Mouse (Mus musculus) CH12.LX (cell line): ENCODE data around the gene Armc5. TPM values are rescaled to one million over a fixed set of nuclear protein-coding genes. Genes with fewer than 3 reads are reported as not detected.
A peak's percentile ranks its signal among the peaks of the same experiment; 100 is the strongest.

Experiments
- DNase-seq: peaks from one replicate; pipeline ENCODE4 v3.0.0-alpha.2; 2013; ENCODE audit errors: extremely low read depth
- H3K27ac ChIP-seq: 2 replicates; pipeline ENCODE4 v1.5.1; 2012; ENCODE audit warnings: low read depth, mild to moderate bottlenecking, control low read depth, moderate library complexity; ENCODE audit not compliant: insufficient read depth
- H3K27me3 ChIP-seq: replicated peaks from 2 replicates; pipeline ENCODE3; 2012; ENCODE audit warnings: inconsistent platforms
- H3K36me3 ChIP-seq, 2 experiments: replicated peaks in 1 of 2; 2 replicates each; pipeline versions ENCODE3 to v1.6.1; 2012; ENCODE audit warnings: inconsistent platforms in 1 of 2, low read length in 1 of 2, mild to moderate bottlenecking in 1 of 2, mixed read lengths in 1 of 2, moderate library complexity in 1 of 2; ENCODE audit not compliant: control insufficient read depth in 1 of 2, insufficient read depth in 1 of 2
- H3K4me1 ChIP-seq, 2 experiments: 2 replicates each; pipeline ENCODE4 v1.6.1; 2012; ENCODE audit warnings: inconsistent platforms in 1 of 2, moderate library complexity in 1 of 2; ENCODE audit not compliant: insufficient read depth in 2 of 2, control insufficient read depth in 1 of 2
- H3K4me2 ChIP-seq: 2 replicates; pipeline ENCODE4 v1.6.1; 2012; ENCODE audit warnings: low read depth, mild to moderate bottlenecking, control low read depth; ENCODE audit not compliant: poor library complexity, insufficient read depth, severe bottlenecking
- H3K4me3 ChIP-seq, 3 experiments: fragments of 150-350 bp in 1 of 3; sonication (generic) in 1 of 3; replicated peaks in 1 of 3; 2 replicates each; pipeline versions ENCODE3 to v1.5.1; 2011 to 2012; ENCODE audit warnings: low read depth in 2 of 3, low read length in 2 of 3, mild to moderate bottlenecking in 2 of 3, moderate library complexity in 2 of 3, control low read depth in 1 of 3, improper control_type of control experiment in 1 of 3, inconsistent platforms in 1 of 3, mixed read lengths in 1 of 3; ENCODE audit not compliant: poor library complexity in 1 of 3
- H3K79me2 ChIP-seq: replicated peaks from 2 replicates; pipeline ENCODE4 v1.6.1; 2012; ENCODE audit warnings: mild to moderate bottlenecking, moderate library complexity; ENCODE audit not compliant: control insufficient read depth, poor library complexity, insufficient read depth, severe bottlenecking; ENCODE audit errors: extremely low read depth
- H3K9ac ChIP-seq: 2 replicates; pipeline ENCODE4 v1.6.1; 2012; ENCODE audit warnings: low read depth, mild to moderate bottlenecking, control low read depth, moderate library complexity; ENCODE audit not compliant: insufficient read depth
- H3K9me3 ChIP-seq: replicated peaks from 2 replicates; pipeline ENCODE3; 2012; ENCODE audit warnings: low read length, inconsistent platforms, mixed read lengths
- CTCF ChIP-seq, 2 experiments: IDR thresholded peaks in 1 of 2; conservative IDR thresholded peaks in 1 of 2; 2 replicates each; pipeline ENCODE4 v1.5.1; 2011 to 2012; ENCODE audit warnings: low read depth in 2 of 2, low read length in 2 of 2, improper control_type of control experiment in 1 of 2, inconsistent platforms in 1 of 2, mild to moderate bottlenecking in 1 of 2, moderate library complexity in 1 of 2
- POLR2A ChIP-seq: IDR thresholded peaks from 2 replicates; pipeline ENCODE4 v1.6.1; 2011; ENCODE audit warnings: low read depth, mild to moderate bottlenecking, improper control_type of control experiment, low read length
- SMC3 ChIP-seq: IDR thresholded peaks from 2 replicates; pipeline ENCODE4 v1.6.1; 2011; ENCODE audit warnings: low read depth, low read length, improper control_type of control experiment
- USF2 ChIP-seq: conservative IDR thresholded peaks from 2 replicates; pipeline ENCODE4 v1.6.1; 2011; ENCODE audit warnings: low read depth, low read length, improper control_type of control experiment
- dilution Hi-C: fragments of 300-500 bp; cut with MboI; formaldehyde crosslinking; loops from 2 replicates; pipeline ENCODE4 v1.14.3; 2020; ENCODE audit warnings: low sequenced_read_pairs; ENCODE audit not compliant: extremely low pct_unique_long_range_greater_than_20kb, extremely low pct_ligation_motif_present
- in situ Hi-C: fragments of 300-500 bp; cut with MboI; formaldehyde crosslinking; loops from 3 replicates; pipeline ENCODE4 v1.14.3; 2019; ENCODE audit warnings: low sequenced_read_pairs, low pct_ligation_motif_present, low pct_unique_long_range_greater_than_20kb, mixed read lengths
- polyA plus RNA-seq: library from polyadenylated mRNA; unstranded; fragments of >175 nt; gene quantifications from 2 replicates; pipeline ENCODE4 v1.2.1, GENCODE M21; 2012; ENCODE audit warnings: low read depth; ENCODE audit not compliant: insufficient read length
- total RNA-seq, 2 experiments: library from RNA; depleted of rRNA; stranded (reverse); fragments of 300-350 nt in 1 of 2; fragments of >200 nt in 1 of 2; gene quantifications; 2 replicates each; pipeline ENCODE4 v1.2.3; 2012 to 2014

Armc5 gene
- total and polyA plus RNA-seq, 3 experiments = 5.0 to 14.4 (median 11.6) TPM

DNA sequence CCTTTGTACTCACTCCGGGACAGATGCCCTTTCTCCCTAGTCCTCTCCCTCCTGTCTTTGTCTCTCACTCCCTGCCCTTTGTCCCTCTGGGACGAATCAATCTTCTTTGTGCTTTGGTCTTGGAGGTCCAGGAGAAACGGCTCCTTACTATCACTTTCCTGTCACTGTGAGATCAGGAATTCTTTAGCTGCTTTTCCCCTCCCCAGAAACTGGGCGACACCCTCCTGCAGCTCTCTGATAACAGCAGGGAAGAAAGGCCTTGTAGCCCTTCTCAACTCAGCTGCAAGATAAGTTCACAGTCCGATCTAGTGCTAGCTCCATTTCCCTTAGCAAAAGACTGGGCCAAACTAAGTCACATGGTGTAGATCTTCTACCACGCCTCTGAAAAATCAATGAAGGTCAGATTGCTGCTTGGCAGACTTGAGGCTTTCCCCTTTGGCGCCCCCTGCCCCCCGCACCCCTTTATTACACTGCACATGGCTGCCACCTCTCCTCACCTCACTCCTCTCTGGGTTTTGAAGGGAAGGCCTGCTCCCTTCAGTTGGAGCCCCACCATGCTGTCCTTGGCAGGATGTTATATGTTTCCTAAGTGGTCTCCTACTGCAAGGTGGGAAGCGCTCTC, 51.9 kb downstream of the Armc5 start:
- Histone ChIP-seq H3K27ac (no peak overlapping the region), H3K36me3 (peaks cover 18 to 78% of the 10 kb centered on the region in 2 experiments), H3K4me3 (no peak overlapping the region)

More for the DNA sequence above, 51.9 kb downstream of the Armc5 start:
- no peaks in the 10 kb centered on the region for H3K27me3 ChIP-seq
- no peaks in the 10 kb centered on the region for H3K9me3 ChIP-seq
- in situ Hi-C loops = no loop called here
- H3K4me1 ChIP-seq = no peaks in the 10 kb centered on the region
- no peak overlapping the region for H3K9ac ChIP-seq
- H3K4me2 ChIP-seq = no peak overlapping the region
- H3K79me2 ChIP-seq = no peaks in the 10 kb centered on the region
- dilution Hi-C loops = no loop called here
- TF ChIP-seq POLR2A (no peak), USF2 (no peak), CTCF (conservative IDR thresholded peaks at IDR 0.05 in 1 of 2, IDR thresholded peaks at IDR 0.05 in 1 of 2; ENCODE audit: low read depth in 2 of 2, low read length in 2 of 2) (peak in 1 of 2 experiments; percentile 49; a peak in 2 of 4 replicates), SMC3 (peak; percentile 23)
- DNase-seq = no peak

Other genes with a start within 250 kb of the Armc5 start
- 51.1 and 52.5 TPM in 2 replicates for gene Pycard, start 243.5 kb upstream of the Armc5 start, total RNA-seq (2012; rRNA removed)
- gene Pycard, start 243.5 kb upstream of the Armc5 start, total RNA-seq (2014; rRNA removed) = 5.1 and 5.3 TPM in 2 replicates
- 8.1 and 10.3 TPM in 2 replicates for gene Pycard, start 243.5 kb upstream of the Armc5 start, polyA plus RNA-seq
- gene Trim72, start 233.4 kb upstream of the Armc5 start, total RNA-seq (2012; rRNA removed) = 0.13 TPM in 1 of 2 replicates, not detected in the other
- not detected in 2 replicates for gene Trim72, start 233.4 kb upstream of the Armc5 start, total RNA-seq (2014; rRNA removed)
- not detected in 2 replicates for gene Trim72, start 233.4 kb upstream of the Armc5 start, polyA plus RNA-seq
- gene Itgam, start 174.7 kb upstream of the Armc5 start, total RNA-seq (2012; rRNA removed) = 0.13 TPM in 2 replicates
- 0.48 and 0.50 TPM in 2 replicates for gene Itgam, start 174.7 kb upstream of the Armc5 start, total RNA-seq (2014; rRNA removed)
- 1.1 TPM in 2 replicates for gene Itgam, start 174.7 kb upstream of the Armc5 start, polyA plus RNA-seq
- not detected in 2 replicates for gene Gm49368, start 174.7 kb upstream of the Armc5 start, total RNA-seq (2012; rRNA removed)
- gene Gm49368, start 174.7 kb upstream of the Armc5 start, total RNA-seq (2014; rRNA removed) = not detected in 2 replicates
- gene Gm49368, start 174.7 kb upstream of the Armc5 start, polyA plus RNA-seq = not detected in 2 replicates
- gene Itgax, start 107.8 kb upstream of the Armc5 start, total RNA-seq (2012; rRNA removed) = 0.17 and 0.21 TPM in 2 replicates
- gene Itgax, start 107.8 kb upstream of the Armc5 start, total RNA-seq (2014; rRNA removed) = 0.26 and 0.51 TPM in 2 replicates
- 0.93 and 0.99 TPM in 2 replicates for gene Itgax, start 107.8 kb upstream of the Armc5 start, polyA plus RNA-seq
- gene Itgad, start 83.0 kb upstream of the Armc5 start, total RNA-seq (2012; rRNA removed) = not detected in 2 replicates
- not detected in 2 replicates for gene Itgad, start 83.0 kb upstream of the Armc5 start, total RNA-seq (2014; rRNA removed)
- gene Itgad, start 83.0 kb upstream of the Armc5 start, polyA plus RNA-seq = not detected in 2 replicates
- 1.0 and 4.1 TPM in 2 replicates for gene Cox6a2, start 31.0 kb upstream of the Armc5 start, total RNA-seq (2012; rRNA removed)
- 0.43 and 1.1 TPM in 2 replicates for gene Cox6a2, start 31.0 kb upstream of the Armc5 start, total RNA-seq (2014; rRNA removed)
- gene Cox6a2, start 31.0 kb upstream of the Armc5 start, polyA plus RNA-seq = 0.70 and 0.98 TPM in 2 replicates
- gene 9130023H24Rik, start 689 bp downstream of the Armc5 start, total RNA-seq (2012; rRNA removed) = 3.2 TPM in 2 replicates
- gene 9130023H24Rik, start 689 bp downstream of the Armc5 start, total RNA-seq (2014; rRNA removed) = 2.1 and 2.2 TPM in 2 replicates
- 1.7 and 2.1 TPM in 2 replicates for gene 9130023H24Rik, start 689 bp downstream of the Armc5 start, polyA plus RNA-seq
- gene Tgfb1i1, start 9.5 kb downstream of the Armc5 start, total RNA-seq (2012; rRNA removed) = 0.17 TPM in 1 of 2 replicates, not detected in the other
- not detected in 2 replicates for gene Tgfb1i1, start 9.5 kb downstream of the Armc5 start, total RNA-seq (2014; rRNA removed)
- 0.36 and 0.55 TPM in 2 replicates for gene Tgfb1i1, start 9.5 kb downstream of the Armc5 start, polyA plus RNA-seq
- 0.21 and 0.25 TPM in 2 replicates for gene Slc5a2, start 28.3 kb downstream of the Armc5 start, total RNA-seq (2012; rRNA removed)
- not detected in 2 replicates for gene Slc5a2, start 28.3 kb downstream of the Armc5 start, total RNA-seq (2014; rRNA removed)
- not detected in 2 replicates for gene Slc5a2, start 28.3 kb downstream of the Armc5 start, polyA plus RNA-seq
- gene BC017158, start 60.8 kb downstream of the Armc5 start, total RNA-seq (2012; rRNA removed) = 6.1 and 8.1 TPM in 2 replicates
- gene BC017158, start 60.8 kb downstream of the Armc5 start, total RNA-seq (2014; rRNA removed) = 4.7 and 4.9 TPM in 2 replicates
- 11.5 and 14.5 TPM in 2 replicates for gene BC017158, start 60.8 kb downstream of the Armc5 start, polyA plus RNA-seq
- gene Rgs10, start 181.4 kb downstream of the Armc5 start, total RNA-seq (2012; rRNA removed) = 7.4 and 11.7 TPM in 2 replicates
- 4.3 and 6.5 TPM in 2 replicates for gene Rgs10, start 181.4 kb downstream of the Armc5 start, total RNA-seq (2014; rRNA removed)
- gene Rgs10, start 181.4 kb downstream of the Armc5 start, polyA plus RNA-seq = 5.4 and 8.3 TPM in 2 replicates
- 42.6 and 43.2 TPM in 2 replicates for gene Tial1, start 224.4 kb downstream of the Armc5 start, total RNA-seq (2012; rRNA removed)
- 52.9 and 53.4 TPM in 2 replicates for gene Tial1, start 224.4 kb downstream of the Armc5 start, total RNA-seq (2014; rRNA removed)
- gene Tial1, start 224.4 kb downstream of the Armc5 start, polyA plus RNA-seq = 83.8 and 101 TPM in 2 replicates